Mouse (Mus musculus) stomach, embryonic 15.5 days (tissue): ENCODE results near the gene Nav2. TPM values are rescaled to one million over a fixed set of nuclear protein-coding genes. Genes with fewer than 3 reads are reported as not detected.

Experiments used
- ATAC-seq: fragments of 200-750 bp; cut with Nextera tagmentation; 2 replicates; pipeline ENCODE4 v1.8.0; 2017; ENCODE audit warnings: low read depth, moderate number of reproducible peaks, moderate TSS enrichment; ENCODE audit not compliant: insufficient read depth, low FRiP score
- H3K27ac ChIP-seq: fragments of 300-500 bp; sonication (generic); 2 replicates; pipeline ENCODE4 v1.5.1; 2015; ENCODE audit warnings: mild to moderate bottlenecking, inconsistent platforms
- H3K27me3 ChIP-seq: fragments of 300-500 bp; sonication (generic); replicated peaks from 2 replicates; pipeline ENCODE4 v1.6.1; 2015; ENCODE audit warnings: inconsistent platforms
- H3K36me3 ChIP-seq: fragments of 300-500 bp; sonication (generic); 2 replicates; pipeline ENCODE4 v1.6.1; 2015; ENCODE audit warnings: inconsistent platforms
- H3K4me1 ChIP-seq: fragments of 300-500 bp; sonication (generic); 2 replicates; pipeline ENCODE4 v1.6.1; 2015; ENCODE audit warnings: inconsistent platforms
- H3K4me2 ChIP-seq: fragments of 300-500 bp; sonication (generic); 2 replicates; pipeline ENCODE4 v1.6.1; 2015; ENCODE audit warnings: mild to moderate bottlenecking, inconsistent platforms
- H3K4me3 ChIP-seq: fragments of 300-500 bp; sonication (generic); replicated peaks from 2 replicates; pipeline ENCODE4 v1.5.1; 2015; ENCODE audit warnings: inconsistent platforms
- H3K9ac ChIP-seq: fragments of 300-500 bp; sonication (generic); 2 replicates; pipeline ENCODE4 v1.6.1; 2015; ENCODE audit warnings: inconsistent platforms
- H3K9me3 ChIP-seq: fragments of 300-500 bp; sonication (generic); 2 replicates; pipeline ENCODE4 v1.6.1; 2016; ENCODE audit warnings: inconsistent platforms
- WGBS: fragments of 180-500 bp; shearing (Covaris S2); methylation state at CpG from one replicate; pipeline ENCODE4 v1.1.7; 2015; 5-methylcytosine and 5-hydroxymethylcytosine counted together
- polyA plus RNA-seq: library from polyadenylated mRNA; unstranded; fragments of >200 nt; fragmentation: Nextera tagmentation; extraction: Ambion mirVana; gene quantifications from 2 replicates; pipeline ENCODE4 v1.2.1, GENCODE M21; 2015

Nav2 gene
- polyA plus RNA-seq, 1 experiment from 2014 or later: 20.4 TPM

- peak; percentile 93 for ATAC-seq
- Histone ChIP-seq H3K9ac (no peak overlapping the region), H3K27ac (no peak overlapping the region), H3K27me3 (peaks cover 30% of the 10 kb centered on the region), H3K4me2 (peak overlapping the region; percentile 53), H3K9me3 (no peaks in the 10 kb centered on the region), H3K4me3 (peak overlapping the region; percentile 25), H3K36me3 (no peaks in the 10 kb centered on the region), H3K4me1 (peaks cover 7% of the 10 kb centered on the region; the same call in 1 of the 2 replicates)
- WGBS: 2% methylated on average over 32 of the region's 32 CpGs
These were observed 50.2 kb downstream of the Nav2 start for GRCm38 (mm10) chr7:48958528-48959315.

- WGBS: 10% methylated on average over 13 of the region's 13 CpGs
- H3K27me3 ChIP-seq: peaks cover 30% of the 10 kb centered on the region
- H3K9me3 ChIP-seq: no peaks in the 10 kb centered on the region
- H3K36me3 ChIP-seq: no peaks in the 10 kb centered on the region
- no peak overlapping the region for H3K9ac ChIP-seq
- H3K4me1 ChIP-seq: peaks cover 7% of the 10 kb centered on the region; the same call in 1 of the 2 replicates
- peak overlapping the region; percentile 53 for H3K4me2 ChIP-seq
- peak overlapping the region; percentile 25 for H3K4me3 ChIP-seq
- no peak for ATAC-seq
- H3K27ac ChIP-seq: no peak overlapping the region
These were observed 50.8 kb downstream of the Nav2 start for GRCm38 (mm10) chr7:48959316-48959661.

DNA sequence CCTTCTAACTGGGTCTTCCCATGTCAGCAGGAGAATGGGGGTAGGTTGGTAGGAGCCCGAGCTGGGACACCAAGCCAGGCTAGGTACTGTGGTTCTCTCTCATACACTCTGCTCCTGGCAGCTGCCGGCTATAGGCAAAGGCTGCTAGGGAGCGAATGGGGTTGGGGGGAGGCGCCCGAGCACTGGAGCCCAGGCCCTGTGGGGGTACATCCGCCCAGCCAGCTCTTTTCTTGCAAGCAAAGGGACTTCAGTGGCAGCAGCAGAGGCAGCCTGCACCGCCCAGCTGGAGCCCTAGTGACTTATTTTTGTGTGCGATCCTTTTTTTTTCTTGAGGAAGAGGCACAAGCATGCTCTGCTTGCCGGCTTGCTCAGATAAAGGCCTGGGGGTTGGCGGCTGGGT is 51.6 kb downstream of the Nav2 start:
- H3K36me3 ChIP-seq: no peaks in the 10 kb centered on the region
- ATAC-seq: no peak
- no peak overlapping the region for H3K9ac ChIP-seq
- H3K4me1 ChIP-seq: peaks cover 7% of the 10 kb centered on the region; the same call in 1 of the 2 replicates
- WGBS: 27% methylated on average over 10 of the region's 10 CpGs
- H3K27me3 ChIP-seq: peaks cover 30% of the 10 kb centered on the region
- no peaks in the 10 kb centered on the region for H3K9me3 ChIP-seq
- H3K4me2 ChIP-seq: no peak overlapping the region
- H3K27ac ChIP-seq: no peak overlapping the region
- no peak overlapping the region for H3K4me3 ChIP-seq

GRCm38 (mm10) chr7:48961501-48961900 is 53.0 kb downstream of the Nav2 start:
- Histone ChIP-seq H3K9ac (no peak overlapping the region), H3K4me2 (no peak overlapping the region), H3K4me3 (no peak overlapping the region), H3K27ac (no peak overlapping the region), H3K4me1 (peaks cover 7% of the 10 kb centered on the region; the same call in 1 of the 2 replicates), H3K9me3 (no peaks in the 10 kb centered on the region), H3K27me3 (peaks cover 30% of the 10 kb centered on the region), H3K36me3 (no peaks in the 10 kb centered on the region)
- no peak for ATAC-seq
- 56% methylated on average over 8 of the region's 8 CpGs for WGBS

- no peaks in the 10 kb centered on the region for H3K36me3 ChIP-seq
- WGBS: 67% methylated on average over 4 of the region's 4 CpGs
- no peak overlapping the region for H3K27ac ChIP-seq
- H3K9ac ChIP-seq: no peak overlapping the region
- H3K27me3 ChIP-seq: peaks cover 30% of the 10 kb centered on the region
- H3K4me1 ChIP-seq: peaks cover 7% of the 10 kb centered on the region; the same call in 1 of the 2 replicates
- no peak for ATAC-seq
- H3K9me3 ChIP-seq: no peaks in the 10 kb centered on the region
- H3K4me3 ChIP-seq: no peak overlapping the region
- no peak overlapping the region for H3K4me2 ChIP-seq
These were observed 53.4 kb downstream of the Nav2 start for GRCm38 (mm10) chr7:48961935-48962334.

- Histone ChIP-seq H3K4me2 (no peak overlapping the region), H3K4me1 (peaks cover 7% of the 10 kb centered on the region; the same call in 1 of the 2 replicates), H3K9ac (no peak overlapping the region), H3K4me3 (no peak overlapping the region), H3K27ac (no peak overlapping the region), H3K9me3 (no peaks in the 10 kb centered on the region), H3K27me3 (peaks cover 29% of the 10 kb centered on the region), H3K36me3 (no peaks in the 10 kb centered on the region)
- WGBS: 47% methylated on average over 5 of the region's 5 CpGs
- no peak for ATAC-seq
These were observed 54.6 kb downstream of the Nav2 start for GRCm38 (mm10) chr7:48963112-48963511.

- H3K27me3 ChIP-seq: peaks cover 26% of the 10 kb centered on the region
- no peak overlapping the region for H3K27ac ChIP-seq
- no peak overlapping the region for H3K4me2 ChIP-seq
- H3K9ac ChIP-seq: no peak overlapping the region
- no peaks in the 10 kb centered on the region for H3K36me3 ChIP-seq
- H3K4me1 ChIP-seq: peaks cover 7% of the 10 kb centered on the region; the same call in 1 of the 2 replicates
- H3K9me3 ChIP-seq: no peaks in the 10 kb centered on the region
- 49% methylated on average over 4 of the region's 4 CpGs for whole genome bisulfite sequencing
- H3K4me3 ChIP-seq: no peak overlapping the region
- no peak for ATAC-seq
These were observed 55.0 kb downstream of the Nav2 start for GRCm38 (mm10) chr7:48963554-48963953.

- no peak for ATAC-seq
- WGBS: 56% methylated on average over 12 of the region's 12 CpGs
- no peak overlapping the region for H3K27ac ChIP-seq
- H3K27me3 ChIP-seq: peaks cover 8% of the 10 kb centered on the region
- H3K36me3 ChIP-seq: no peaks in the 10 kb centered on the region
- no peak overlapping the region for H3K4me3 ChIP-seq
- H3K9me3 ChIP-seq: no peaks in the 10 kb centered on the region
- H3K4me1 ChIP-seq: no peaks in the 10 kb centered on the region
- no peak overlapping the region for H3K9ac ChIP-seq
- no peak overlapping the region for H3K4me2 ChIP-seq
These were observed 57.4 kb downstream of the Nav2 start for GRCm38 (mm10) chr7:48965796-48966512.

DNA sequence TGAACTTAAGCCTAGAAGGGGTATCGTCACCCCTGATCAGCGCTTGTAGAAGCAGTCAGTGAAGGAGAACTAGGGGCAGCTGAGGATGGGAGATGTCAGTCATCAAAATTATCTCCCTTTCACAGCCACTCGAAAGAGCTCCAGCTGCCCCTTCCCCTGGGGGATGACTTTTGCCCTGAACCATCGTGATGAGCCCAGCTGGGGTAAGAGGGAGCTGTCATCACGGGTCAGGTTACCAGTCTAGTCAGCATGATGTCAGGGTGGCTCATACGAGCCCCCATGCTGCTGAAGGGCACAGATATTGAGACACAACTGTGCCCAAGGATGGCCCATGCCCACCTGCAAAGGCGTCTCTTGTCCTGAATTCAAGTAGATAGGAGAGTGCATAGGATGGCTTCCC is 72.5 kb downstream of the Nav2 start:
- 55% methylated on average over 7 of the region's 7 CpGs for WGBS
- no peak for ATAC-seq
- no peak overlapping the region for H3K27ac ChIP-seq

GRCm38 (mm10) chr7:48981814-48982213 is 73.3 kb downstream of the Nav2 start:
- no peaks in the 10 kb centered on the region for H3K9me3 ChIP-seq
- WGBS: 63% methylated on average over 3 of the region's 3 CpGs
- ATAC-seq: no peak

More for the DNA sequence above, 72.5 kb downstream of the Nav2 start:
- Histone ChIP-seq H3K36me3 (no peaks in the 10 kb centered on the region), H3K4me1 (no peaks in the 10 kb centered on the region), H3K27me3 (no peaks in the 10 kb centered on the region), H3K4me3 (no peak overlapping the region), H3K9me3 (no peaks in the 10 kb centered on the region), H3K9ac (no peak overlapping the region), H3K4me2 (no peak overlapping the region)

GRCm38 (mm10) chr7:48982573-48982972 is 74.1 kb downstream of the Nav2 start:
- no peak overlapping the region for H3K9ac ChIP-seq
- H3K9me3 ChIP-seq: no peaks in the 10 kb centered on the region
- H3K27ac ChIP-seq: no peak overlapping the region
- no peak overlapping the region for H3K4me3 ChIP-seq
- no peaks in the 10 kb centered on the region for H3K27me3 ChIP-seq
- no peak overlapping the region for H3K4me2 ChIP-seq
- WGBS: 83% methylated on average over 7 of the region's 7 CpGs
- no peak for ATAC-seq
- H3K36me3 ChIP-seq: no peaks in the 10 kb centered on the region
- no peaks in the 10 kb centered on the region for H3K4me1 ChIP-seq

More at GRCm38 (mm10) chr7:48981814-48982213, 73.3 kb downstream of the Nav2 start:
- no peaks in the 10 kb centered on the region for H3K27me3 ChIP-seq
- H3K9ac ChIP-seq: no peak overlapping the region
- H3K4me3 ChIP-seq: no peak overlapping the region
- no peak overlapping the region for H3K27ac ChIP-seq
- H3K4me2 ChIP-seq: no peak overlapping the region
- no peaks in the 10 kb centered on the region for H3K36me3 ChIP-seq
- no peaks in the 10 kb centered on the region for H3K4me1 ChIP-seq

DNA sequence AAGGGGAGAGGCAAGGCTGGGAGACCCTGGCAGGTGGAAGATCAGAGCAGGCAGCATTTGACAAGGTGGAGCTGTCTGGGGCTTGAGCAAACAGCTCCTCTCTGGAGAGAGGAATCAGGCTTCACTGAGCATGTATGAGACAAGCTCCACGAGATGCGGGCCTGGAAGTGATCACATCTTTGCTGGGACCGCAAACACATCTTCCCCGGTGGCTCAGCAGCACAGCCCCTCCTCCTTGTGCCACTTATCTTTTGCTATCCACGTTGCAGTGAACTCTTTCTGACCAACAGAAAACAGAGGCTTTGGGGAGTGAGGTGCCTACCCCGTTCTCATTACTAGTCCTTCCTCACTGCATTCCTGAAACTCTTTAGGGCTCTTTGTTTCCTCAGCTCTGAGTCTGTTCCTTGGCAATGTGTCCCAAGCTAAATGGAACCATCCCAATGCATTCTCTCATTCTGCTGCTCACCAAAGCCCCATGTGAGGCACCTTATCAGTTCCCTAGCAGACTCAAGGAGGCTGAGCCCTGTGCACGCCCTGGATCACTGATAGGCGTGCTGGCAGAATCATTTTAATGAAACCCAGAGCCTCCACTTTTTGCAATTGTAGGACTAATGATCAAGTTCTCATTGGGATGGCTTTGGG is 83.5 kb downstream of the Nav2 start:
- Histone ChIP-seq H3K4me1 (0 out of 2 replicates have a peak, but pooled peaks cover 3% of the 10 kb centered on the region), H3K4me2 (no peak overlapping the region), H3K4me3 (no peak overlapping the region), H3K9me3 (no peaks in the 10 kb centered on the region), H3K27ac (no peak overlapping the region), H3K9ac (no peak overlapping the region), H3K27me3 (0 out of 2 replicates have a peak, but pooled peaks cover 3% of the 10 kb centered on the region), H3K36me3 (no peaks in the 10 kb centered on the region)
- WGBS: 22% methylated on average over 8 of the region's 8 CpGs
- ATAC-seq: peak; percentile 92
